Mouse (Mus musculus) stomach, embryonic 15.5 days (tissue): ENCODE results near the gene H2-Ke6. TPM values are rescaled to one million over a fixed set of nuclear protein-coding genes. Genes with fewer than 3 reads are reported as not detected.
"Not testable (repeated sequence)": the region's sequence is repeated elsewhere in the genome, so short reads cannot be mapped to it uniquely, and the experiment has no call there.

Experiments
- ATAC-seq: fragments of 200-750 bp; cut with Nextera tagmentation; 2 replicates; pipeline ENCODE4 v1.8.0; 2017; ENCODE audit warnings: low read depth, moderate number of reproducible peaks, moderate TSS enrichment; ENCODE audit not compliant: insufficient read depth, low FRiP score
- H3K27ac ChIP-seq: fragments of 300-500 bp; sonication (generic); 2 replicates; pipeline ENCODE4 v1.5.1; 2015; ENCODE audit warnings: mild to moderate bottlenecking, inconsistent platforms
- H3K27me3 ChIP-seq: fragments of 300-500 bp; sonication (generic); replicated peaks from 2 replicates; pipeline ENCODE4 v1.6.1; 2015; ENCODE audit warnings: inconsistent platforms
- H3K36me3 ChIP-seq: fragments of 300-500 bp; sonication (generic); 2 replicates; pipeline ENCODE4 v1.6.1; 2015; ENCODE audit warnings: inconsistent platforms
- H3K4me1 ChIP-seq: fragments of 300-500 bp; sonication (generic); 2 replicates; pipeline ENCODE4 v1.6.1; 2015; ENCODE audit warnings: inconsistent platforms
- H3K4me2 ChIP-seq: fragments of 300-500 bp; sonication (generic); 2 replicates; pipeline ENCODE4 v1.6.1; 2015; ENCODE audit warnings: mild to moderate bottlenecking, inconsistent platforms
- H3K4me3 ChIP-seq: fragments of 300-500 bp; sonication (generic); replicated peaks from 2 replicates; pipeline ENCODE4 v1.5.1; 2015; ENCODE audit warnings: inconsistent platforms
- H3K9ac ChIP-seq: fragments of 300-500 bp; sonication (generic); 2 replicates; pipeline ENCODE4 v1.6.1; 2015; ENCODE audit warnings: inconsistent platforms
- H3K9me3 ChIP-seq: fragments of 300-500 bp; sonication (generic); 2 replicates; pipeline ENCODE4 v1.6.1; 2016; ENCODE audit warnings: inconsistent platforms
- WGBS: fragments of 180-500 bp; shearing (Covaris S2); methylation state at CpG from one replicate; pipeline ENCODE4 v1.1.7; 2015; 5-methylcytosine and 5-hydroxymethylcytosine counted together
- microRNA counts: library from miRNA; unstranded; fragments of <30 nt; microRNA quantifications from one replicate; lab custom pipeline; 2016
- microRNA-seq: library from miRNA; unstranded; fragments of <30 nt; microRNA quantifications from one replicate; pipeline ENCODE4, GENCODE M21; 2016
- polyA plus RNA-seq: library from polyadenylated mRNA; unstranded; fragments of >200 nt; fragmentation: Nextera tagmentation; extraction: Ambion mirVana; gene quantifications from 2 replicates; pipeline ENCODE4 v1.2.1, GENCODE M21; 2015

Gene H2-Ke6
- polyA plus RNA-seq, 1 experiment from 2014 or later = 50.8 TPM

- H3K9me3 ChIP-seq, H3K4me3 ChIP-seq, H3K27ac ChIP-seq, ATAC-seq, H3K9ac ChIP-seq, H3K36me3 ChIP-seq: not testable (repeated sequence)
- Histone ChIP-seq H3K27me3 (peaks cover 30% of the 10 kb centered on the region), H3K4me2 (peak overlapping the region; percentile 79), H3K4me1 (peaks cover 19% of the 10 kb centered on the region; the same call in 1 of the 2 replicates)
- 13% methylated on average over 8 of the region's 8 CpGs for WGBS
These were observed 45.7 kb downstream of the H2-Ke6 start for GRCm38 (mm10) chr17:33982136-33982535.

- Histone ChIP-seq H3K4me1 (peaks cover 19% of the 10 kb centered on the region; the same call in 1 of the 2 replicates), H3K4me3 (peak overlapping the region; percentile 51), H3K27ac (peak overlapping the region; percentile 82), H3K27me3 (peaks cover 36% of the 10 kb centered on the region), H3K4me2 (peak overlapping the region; percentile 79)
- WGBS = under 1% methylated on average over 27 of the region's 27 CpGs
- not testable (repeated sequence) for H3K9me3 ChIP-seq, H3K36me3 ChIP-seq, H3K9ac ChIP-seq
- peak; percentile 77 for ATAC-seq
These were observed 46.5 kb downstream of the H2-Ke6 start for GRCm38 (mm10) chr17:33981192-33981909.

- ATAC-seq = no peak
- no peak overlapping the region for H3K9ac ChIP-seq
- peaks cover 19% of the 10 kb centered on the region; the same call in 1 of the 2 replicates for H3K4me1 ChIP-seq
- no peaks in the 10 kb centered on the region for H3K9me3 ChIP-seq
- 74% methylated on average over 19 of the region's 19 CpGs for WGBS
- peaks cover 42% of the 10 kb centered on the region for H3K27me3 ChIP-seq
- H3K36me3 ChIP-seq = no peaks in the 10 kb centered on the region
- peak overlapping the region; percentile 79 for H3K4me2 ChIP-seq
- no peak overlapping the region for H3K27ac ChIP-seq
- H3K4me3 ChIP-seq = no peak overlapping the region
These were observed 47.5 kb downstream of the H2-Ke6 start for GRCm38 (mm10) chr17:33980181-33981035.

- ATAC-seq = no peak
- Histone ChIP-seq H3K4me3 (no peak overlapping the region), H3K36me3 (no peaks in the 10 kb centered on the region), H3K27me3 (peaks cover 42% of the 10 kb centered on the region), H3K27ac (no peak overlapping the region), H3K4me2 (no peak overlapping the region), H3K9ac (no peak overlapping the region), H3K9me3 (no peaks in the 10 kb centered on the region), H3K4me1 (peaks cover 19% of the 10 kb centered on the region; the same call in 1 of the 2 replicates)
- WGBS = 69% methylated on average over 6 of the region's 6 CpGs
These were observed 48.3 kb downstream of the H2-Ke6 start for GRCm38 (mm10) chr17:33979512-33980050.

- WGBS = 1% methylated on average over 16 of the region's 17 CpGs
- peak; percentile 85 for ATAC-seq
- Histone ChIP-seq H3K27me3 (peaks cover 42% of the 10 kb centered on the region), H3K36me3 (no peaks in the 10 kb centered on the region), H3K4me2 (peak overlapping the region; percentile 81), H3K9me3 (no peaks in the 10 kb centered on the region), H3K4me1 (peaks cover 19% of the 10 kb centered on the region; the same call in 1 of the 2 replicates), H3K27ac (no peak overlapping the region), H3K9ac (no peak overlapping the region), H3K4me3 (peak overlapping the region; percentile 42)
These were observed 49.2 kb downstream of the H2-Ke6 start for GRCm38 (mm10) chr17:33978631-33979031.

GRCm38 (mm10) chr17:33977861-33978557 lies 49.9 kb downstream of the H2-Ke6 start:
- H3K4me2 ChIP-seq = peak overlapping the region; percentile 81
- ATAC-seq = no peak
- WGBS = 2% methylated on average over 57 of the region's 57 CpGs
- no peaks in the 10 kb centered on the region for H3K9me3 ChIP-seq
- peak overlapping the region; percentile 42 for H3K4me3 ChIP-seq
- H3K27ac ChIP-seq = no peak overlapping the region
- H3K27me3 ChIP-seq = peaks cover 42% of the 10 kb centered on the region
- H3K9ac ChIP-seq = no peak overlapping the region
- H3K4me1 ChIP-seq = peaks cover 19% of the 10 kb centered on the region; the same call in 1 of the 2 replicates
- H3K36me3 ChIP-seq = no peaks in the 10 kb centered on the region

MicroRNAs within 50 kb of the gene (microRNA counts, 519-probe panel; counts per million panel counts)
- microRNA mmu-miR-219 (lab: Ali Mortazavi, UCI) = 1,208 counts per million, percentile 4 among the panel's probes with 10 or more counts

Small RNA genes within 50 kb of the gene (microRNA-seq; reads per million reads assigned to microRNA genes)
- gene Mir219a-1 = 1.2 reads per million
- gene Mir219c = not detected

Other genes starting within 250 kb of the H2-Ke6 start
- 22.6 and 24.7 TPM in 2 replicates for gene Angptl4, start 246.2 kb downstream of the H2-Ke6 start, polyA plus RNA-seq
- 31.4 and 31.5 TPM in 2 replicates for gene Kank3, start 217.5 kb downstream of the H2-Ke6 start, polyA plus RNA-seq
- gene Rps28, start 203.5 kb downstream of the H2-Ke6 start, polyA plus RNA-seq = 888 and 917 TPM in 2 replicates
- gene Ndufa7, start 203.5 kb downstream of the H2-Ke6 start, polyA plus RNA-seq = 459 and 493 TPM in 2 replicates
- 59.1 and 62.6 TPM in 2 replicates for gene Cd320, start 185.0 kb downstream of the H2-Ke6 start, polyA plus RNA-seq
- not detected in 2 replicates for gene Gm7029, start 154.2 kb downstream of the H2-Ke6 start, polyA plus RNA-seq
- gene Kifc1, start 137.4 kb downstream of the H2-Ke6 start, polyA plus RNA-seq = 7.7 and 7.9 TPM in 2 replicates
- gene Platr17, start 122.9 kb downstream of the H2-Ke6 start, polyA plus RNA-seq = 0.95 and 1.1 TPM in 2 replicates
- gene Daxx, start 118.6 kb downstream of the H2-Ke6 start, polyA plus RNA-seq = 39.1 and 41.5 TPM in 2 replicates
- gene Tapbp, start 112.2 kb downstream of the H2-Ke6 start, polyA plus RNA-seq = 47.3 and 50.1 TPM in 2 replicates
- gene Zbtb22, start 112.2 kb downstream of the H2-Ke6 start, polyA plus RNA-seq = 15.4 and 16.6 TPM in 2 replicates
- 38.5 and 43.6 TPM in 2 replicates for gene Rgl2, start 98.5 kb downstream of the H2-Ke6 start, polyA plus RNA-seq
- gene Pfdn6, start 87.7 kb downstream of the H2-Ke6 start, polyA plus RNA-seq = 155 and 159 TPM in 2 replicates
- gene Wdr46, start 87.4 kb downstream of the H2-Ke6 start, polyA plus RNA-seq = 36.1 and 40.6 TPM in 2 replicates
- gene B3galt4, start 76.6 kb downstream of the H2-Ke6 start, polyA plus RNA-seq = 7.5 and 8.2 TPM in 2 replicates
- 42.4 and 49.2 TPM in 2 replicates for gene Vps52, start 72.2 kb downstream of the H2-Ke6 start, polyA plus RNA-seq
- 1,803 TPM in 2 replicates for gene Rps18, start 72.1 kb downstream of the H2-Ke6 start, polyA plus RNA-seq
- 112 and 124 TPM in 2 replicates for gene H2-K1, start 27.7 kb downstream of the H2-Ke6 start, polyA plus RNA-seq
- 19.3 and 21.0 TPM in 2 replicates for gene Ring1, start 3.4 kb downstream of the H2-Ke6 start, polyA plus RNA-seq
- gene Slc39a7, start 3.6 kb upstream of the H2-Ke6 start, polyA plus RNA-seq = 169 and 199 TPM in 2 replicates
- 43.6 and 45.0 TPM in 2 replicates for gene Rxrb, start 3.8 kb upstream of the H2-Ke6 start, polyA plus RNA-seq
- 1.3 and 1.5 TPM in 2 replicates for gene Col11a2, start 11.4 kb upstream of the H2-Ke6 start, polyA plus RNA-seq
- gene H2-Oa, start 64.3 kb upstream of the H2-Ke6 start, polyA plus RNA-seq = 0.79 and 1.2 TPM in 2 replicates
- 10.8 and 12.1 TPM in 2 replicates for gene H2-DMa, start 91.5 kb upstream of the H2-Ke6 start, polyA plus RNA-seq
- 98.3 and 107 TPM in 2 replicates for gene Brd2, start 94.6 kb upstream of the H2-Ke6 start, polyA plus RNA-seq
- 0.58 and 0.87 TPM in 2 replicates for gene H2-DMb2, start 115.2 kb upstream of the H2-Ke6 start, polyA plus RNA-seq
- gene H2-DMb1, start 125.0 kb upstream of the H2-Ke6 start, polyA plus RNA-seq = 2.2 and 2.8 TPM in 2 replicates
- gene Tap1, start 159.5 kb upstream of the H2-Ke6 start, polyA plus RNA-seq = 7.5 and 7.7 TPM in 2 replicates
- 7.9 and 8.1 TPM in 2 replicates for gene Psmb9, start 159.7 kb upstream of the H2-Ke6 start, polyA plus RNA-seq
- 12.1 and 14.6 TPM in 2 replicates for gene Psmb8, start 169.7 kb upstream of the H2-Ke6 start, polyA plus RNA-seq
- gene Tap2, start 175.5 kb upstream of the H2-Ke6 start, polyA plus RNA-seq = 5.5 and 7.0 TPM in 2 replicates
- gene H2-Ob, start 210.8 kb upstream of the H2-Ke6 start, polyA plus RNA-seq = 0.17 and 0.18 TPM in 2 replicates
- 13.3 and 18.1 TPM in 2 replicates for gene H2-Ab1, start 229.6 kb upstream of the H2-Ke6 start, polyA plus RNA-seq